8 mouse cellular contexts compared by ENCODE assay signal in the genomic region with DNA sequence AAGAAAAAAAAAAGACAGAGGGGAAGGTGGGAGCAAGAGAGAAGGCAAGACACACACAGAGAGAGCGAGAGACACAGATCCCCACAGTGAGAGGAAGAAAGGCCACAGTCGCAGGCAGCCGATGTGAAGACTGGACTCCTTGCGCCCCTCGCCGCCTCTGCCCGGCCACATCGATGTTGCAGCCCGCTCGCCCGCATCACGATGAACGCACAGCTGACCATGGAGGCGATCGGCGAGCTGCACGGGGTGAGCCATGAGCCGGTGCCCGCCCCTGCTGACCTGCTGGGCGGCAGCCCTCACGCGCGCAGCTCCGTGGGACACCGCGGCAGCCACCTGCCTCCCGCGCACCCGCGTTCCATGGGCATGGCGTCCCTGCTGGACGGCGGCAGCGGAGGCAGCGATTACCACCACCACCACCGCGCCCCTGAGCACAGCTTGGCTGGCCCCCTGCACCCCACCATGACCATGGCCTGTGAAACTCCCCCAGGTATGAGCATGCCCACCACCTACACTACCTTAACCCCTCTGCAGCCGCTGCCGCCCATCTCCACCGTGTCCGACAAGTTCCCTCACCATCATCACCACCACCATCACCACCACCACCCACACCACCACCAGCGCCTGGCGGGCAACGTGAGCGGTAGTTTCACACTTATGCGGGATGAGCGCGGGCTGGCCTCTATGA. TPM values are rescaled to one million over a fixed set of nuclear protein-coding genes. Genes with fewer than 3 reads are reported as not detected.
DNase-seq lines count a peak whose midpoint lies in the region; ATAC-seq and TF ChIP-seq lines count a peak whose summit lies in the region.

No protein-coding gene starts in this region.

- under 1% methylated on average over 48 of the region's 48 CpGs for WGBS in cerebellum, adult 2 months
- under 1% methylated on average over 21 of the region's 48 CpGs for WGBS in limb, embryonic 14.5 days
- under 1% methylated on average over 45 of the region's 48 CpGs for WGBS in stomach, embryonic 15.5 days

- TF ChIP-seq POLR2A in cerebellum, adult 2 months (IDR thresholded peaks at IDR 0.05; ENCODE audit: borderline replicate concordance, insufficient read depth, low read length): no peak
- TF ChIP-seq POLR2A in limb, embryonic 14.5 days (IDR thresholded peaks at IDR 0.05; ENCODE audit: borderline replicate concordance, extremely low read depth, insufficient read depth, insufficient read length): no peak

- peaks cover 10% of the 10 kb centered on the region; the same call in 1 of the 2 replicates for H3K4me1 ChIP-seq in cerebellum, adult 2 months (ENCODE audit: control insufficient read depth, insufficient read depth, low read length)
- H3K4me1 ChIP-seq in megakaryocyte, embryonic 14.5 days: peaks cover 33% of the 10 kb centered on the region
- H3K4me1 ChIP-seq in limb, embryonic 14.5 days (ENCODE audit: control insufficient read depth, insufficient read depth, low read length): peaks cover 8% of the 10 kb centered on the region
- H3K4me1 ChIP-seq in stomach, embryonic 15.5 days: peaks cover 30% of the 10 kb centered on the region

- H3K27me3 ChIP-seq in cerebellum, adult 2 months (ENCODE audit: control insufficient read depth, insufficient read depth, low read length): peaks cover 10% of the 10 kb centered on the region; the same call in 1 of the 2 replicates
- peaks cover 98% of the 10 kb centered on the region for H3K27me3 ChIP-seq in megakaryocyte, embryonic 14.5 days (replicated peaks)
- peaks cover 100% of the 10 kb centered on the region for H3K27me3 ChIP-seq in limb, embryonic 14.5 days (ENCODE audit: control insufficient read depth, insufficient read depth, low read length)
- peaks cover 94% of the 10 kb centered on the region for H3K27me3 ChIP-seq in stomach, embryonic 15.5 days (replicated peaks)

- ATAC-seq in megakaryocyte, adult 5-6 weeks (ENCODE audit: poor library complexity, severe bottlenecking): no peak
- ATAC-seq in limb, embryonic 14.5 days (ENCODE audit: low FRiP score, low read depth): peak; percentile 27; the same call in 1 of the 2 replicates
- no peak for ATAC-seq in stomach, embryonic 15.5 days (ENCODE audit: insufficient read depth, low FRiP score, low read depth)

- H3K27ac ChIP-seq in cerebellum, adult 2 months (ENCODE audit: insufficient read depth, low read length): no peak overlapping the region
- H3K27ac ChIP-seq in limb, embryonic 14.5 days (replicated peaks; ENCODE audit: low read depth, low read length): no peak overlapping the region
- no peak overlapping the region for H3K27ac ChIP-seq in stomach, embryonic 15.5 days

- peak overlapping the region; percentile 36; the same call in 1 of the 2 replicates for H3K9ac ChIP-seq in limb, embryonic 14.5 days (ENCODE audit: low read depth, low read length, severe bottlenecking)
- peak overlapping the region; percentile 16; the same call in 1 of the 2 replicates for H3K9ac ChIP-seq in stomach, embryonic 15.5 days

- peak overlapping the region; percentile 6 for H3K4me3 ChIP-seq in cerebellum, adult 2 months (replicated peaks; ENCODE audit: insufficient read depth, low read depth, low read length)
- peak overlapping the region; percentile 90 for H3K4me3 ChIP-seq in megakaryocyte, embryonic 14.5 days (replicated peaks)
- H3K4me3 ChIP-seq in limb, embryonic 14.5 days (replicated peaks; ENCODE audit: low read length): peak overlapping the region; percentile 51
- H3K4me3 ChIP-seq in stomach, embryonic 15.5 days (replicated peaks): peak overlapping the region; percentile 51

- H3K36me3 ChIP-seq in megakaryocyte, embryonic 14.5 days (replicated peaks; ENCODE audit: low read length): no peaks in the 10 kb centered on the region
- H3K36me3 ChIP-seq in limb, embryonic 14.5 days (ENCODE audit: control insufficient read depth, insufficient read depth, low read length): no peaks in the 10 kb centered on the region
- H3K36me3 ChIP-seq in stomach, embryonic 15.5 days: no peaks in the 10 kb centered on the region

- H3K4me2 ChIP-seq in limb, embryonic 14.5 days (replicated peaks; ENCODE audit: low read depth, low read length, severe bottlenecking): peak overlapping the region; percentile 96
- H3K4me2 ChIP-seq in stomach, embryonic 15.5 days: peak overlapping the region; percentile 94

- no peak for TF ChIP-seq CTCF in cerebellum, adult 2 months (IDR thresholded peaks at IDR 0.05; ENCODE audit: borderline replicate concordance, insufficient read depth, low read depth, low read length)

- DNase-seq in cerebellum, adult 2 months: no peak
- no peak for DNase-seq in cerebellum, adult 9-11 months
- DNase-seq in limb, embryonic 14.5 days (ENCODE audit: low spot score): no peak
- no peak for DNase-seq in thymus, postnatal 14 days
- DNase-seq in adrenal gland, adult 2 months: no peak

- peaks cover 6% of the 10 kb centered on the region; the same call in 1 of the 2 replicates for H3K9me3 ChIP-seq in megakaryocyte, embryonic 14.5 days
- H3K9me3 ChIP-seq in limb, embryonic 14.5 days (ENCODE audit: control insufficient read depth, low read length): no peaks in the 10 kb centered on the region
- H3K9me3 ChIP-seq in stomach, embryonic 15.5 days: no peaks in the 10 kb centered on the region

RNA-seq across cellular contexts. Expression of gene Onecut1, which starts 0.5 kb away (rescaled TPM):
- 0.21 and 0.22 TPM in 2 replicates for polyA plus RNA-seq in cerebellum, adult 2 months (2012; rRNA removed)
- 0.82 TPM in 1 of 2 replicates, not detected in the other for polyA plus RNA-seq in megakaryocyte, embryonic 14.5 days (2012; ENCODE audit: insufficient read depth, low replicate concordance)
- total RNA-seq in megakaryocyte, adult 5-6 weeks (2015): not detected in 2 replicates
- total RNA-seq in megakaryocyte, adult 5-6 weeks (2017): not detected in 2 replicates
- not detected in 2 replicates for polyA plus RNA-seq in limb, embryonic 14.5 days (2012; rRNA removed)
- 0.04 TPM in 1 of 2 replicates, not detected in the other for polyA plus RNA-seq in limb, embryonic 14.5 days (2014; fragmentation: Nextera tagmentation; extraction: Ambion mirVana)
- polyA plus RNA-seq in stomach, embryonic 15.5 days (2015; fragmentation: Nextera tagmentation; extraction: Ambion mirVana): 3.9 and 4.7 TPM in 2 replicates
- total RNA-seq in adrenal gland, adult 2 months (2021): under 1 TPM in 1 of 2 experiments, not detected in 1; 0.23 TPM
- polyA plus RNA-seq in adrenal gland, adult 2 months (2012; rRNA removed): 0.02 TPM in 1 of 2 replicates, not detected in the other

Comparison
In these comparisons a context has a peak if more than half of its experiments do, and no peak if none do; other contexts are left out.
1. H3K4me3 ChIP-seq: peak in every context shown above with its lines; median percentile 90 in megakaryocyte, embryonic 14.5 days; 51 in limb, embryonic 14.5 days; 51 in stomach, embryonic 15.5 days; 6 in cerebellum, adult 2 months.